Mouse (Mus musculus): Measurements from ENCODE around the gene AC131692.1. TPM values are rescaled to one million over a fixed set of nuclear protein-coding genes. Genes with fewer than 3 reads are reported as not detected.
"Not testable (repeated sequence)": the region's sequence is repeated elsewhere in the genome, so short reads cannot be mapped to it uniquely, and the experiment has no call there.

The AC131692.1 gene
- polyA plus RNA-seq, 1 experiment from 2014 or later: 0.56 TPM

- peaks cover 20% of the 10 kb centered on the region for H3K36me3 ChIP-seq
- H3K27me3 ChIP-seq (ENCODE audit: low read depth, poor library complexity, severe bottlenecking); H3K4me3 ChIP-seq; H3K9me3 ChIP-seq (replicated peaks); DNase-seq (ENCODE audit: low spot score); H3K27ac ChIP-seq; H3K4me1 ChIP-seq: not testable (repeated sequence)
- WGBS: 80% methylated on average over 7 of the region's 7 CpGs
Measured at GRCm38 (mm10) chr19:6130414-6131128, 36.4 kb downstream of the AC131692.1 start.

- WGBS: 89% methylated on average over 7 of the region's 7 CpGs
- no peak overlapping the region for H3K4me3 ChIP-seq
- no peaks in the 10 kb centered on the region for H3K9me3 ChIP-seq (replicated peaks)
- DNase-seq (ENCODE audit: low spot score): no peak
- H3K27ac ChIP-seq: no peak overlapping the region
- H3K36me3 ChIP-seq: peaks cover 37% of the 10 kb centered on the region
- H3K27me3 ChIP-seq (ENCODE audit: low read depth, poor library complexity, severe bottlenecking): no peaks in the 10 kb centered on the region
- peaks cover 8% of the 10 kb centered on the region for H3K4me1 ChIP-seq
Measured at GRCm38 (mm10) chr19:6132171-6132827, 38.1 kb downstream of the AC131692.1 start.

DNA sequence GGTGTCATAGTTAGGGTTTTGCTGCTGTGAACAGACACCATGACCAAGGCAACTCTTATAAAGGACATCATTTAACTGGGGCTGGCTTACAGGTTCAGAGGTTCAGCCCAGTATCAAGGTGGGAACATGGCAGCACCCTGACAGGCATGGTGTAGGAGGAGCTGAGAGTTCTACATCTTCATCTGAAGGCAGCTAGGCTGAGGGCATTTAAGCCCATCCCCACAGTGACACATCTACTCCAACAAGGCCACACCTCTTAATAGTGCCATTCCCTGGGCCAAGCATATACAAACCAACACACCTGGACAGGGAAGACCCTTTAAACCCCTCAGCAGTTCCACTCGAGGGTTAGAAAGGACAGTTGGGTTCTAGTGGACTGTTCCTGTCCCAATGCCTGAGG is 39.0 kb downstream of the AC131692.1 start:
- peaks cover 45% of the 10 kb centered on the region for H3K36me3 ChIP-seq
- not testable (repeated sequence) for H3K4me3 ChIP-seq; H3K4me1 ChIP-seq; H3K9me3 ChIP-seq (replicated peaks); DNase-seq (ENCODE audit: low spot score); H3K27me3 ChIP-seq (ENCODE audit: low read depth, poor library complexity, severe bottlenecking); H3K27ac ChIP-seq
- 67% methylated on average over 1 of the region's 1 CpGs for WGBS

GRCm38 (mm10) chr19:6136397-6136796 is 42.2 kb downstream of the AC131692.1 start:
- no peak overlapping the region for H3K4me3 ChIP-seq
- no peak overlapping the region for H3K27ac ChIP-seq
- H3K36me3 ChIP-seq: peaks cover 45% of the 10 kb centered on the region
- H3K4me1 ChIP-seq: peaks cover 13% of the 10 kb centered on the region
- H3K27me3 ChIP-seq (ENCODE audit: low read depth, poor library complexity, severe bottlenecking): no peaks in the 10 kb centered on the region
- H3K9me3 ChIP-seq (replicated peaks): no peaks in the 10 kb centered on the region
- WGBS: 92% methylated on average over 3 of the region's 3 CpGs
- no peak for DNase-seq (ENCODE audit: low spot score)

- Histone ChIP-seq H3K36me3 (peaks cover 34% of the 10 kb centered on the region), H3K4me1 (peaks cover 19% of the 10 kb centered on the region), H3K27ac (peak overlapping the region; percentile 98; the same call in 1 of the 2 replicates), H3K4me3 (peak overlapping the region; percentile 71), H3K9me3 (replicated peaks) (no peaks in the 10 kb centered on the region), H3K27me3 (ENCODE audit: low read depth, poor library complexity, severe bottlenecking) (no peaks in the 10 kb centered on the region)
- DNase-seq (ENCODE audit: low spot score): no peak
- WGBS: 95% methylated on average over 6 of the region's 6 CpGs
Measured at GRCm38 (mm10) chr19:6139701-6140100, 45.5 kb downstream of the AC131692.1 start.

DNA sequence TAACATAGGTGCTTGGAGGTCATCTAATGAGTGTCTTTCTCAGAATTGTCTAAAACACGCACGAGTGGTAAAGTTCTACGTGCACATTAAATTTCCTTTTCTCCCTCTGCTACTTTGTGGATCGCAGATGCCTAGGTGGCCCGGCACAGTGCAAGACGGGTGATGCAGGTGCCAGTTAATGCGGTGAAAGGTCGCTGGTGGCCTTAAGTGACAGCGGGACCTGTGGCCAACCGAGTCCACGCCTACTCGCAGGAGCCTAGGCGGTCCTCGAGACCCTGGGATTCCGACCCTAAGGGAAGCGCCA is 46.1 kb downstream of the AC131692.1 start:
- peaks cover 28% of the 10 kb centered on the region for H3K36me3 ChIP-seq
- H3K9me3 ChIP-seq (replicated peaks): no peaks in the 10 kb centered on the region
- no peak for DNase-seq (ENCODE audit: low spot score)
- 9% methylated on average over 16 of the region's 16 CpGs for WGBS
- peak overlapping the region; percentile 71 for H3K4me3 ChIP-seq
- H3K27me3 ChIP-seq (ENCODE audit: low read depth, poor library complexity, severe bottlenecking): no peaks in the 10 kb centered on the region
- H3K4me1 ChIP-seq: peaks cover 19% of the 10 kb centered on the region
- peak overlapping the region; percentile 98 for H3K27ac ChIP-seq

DNA sequence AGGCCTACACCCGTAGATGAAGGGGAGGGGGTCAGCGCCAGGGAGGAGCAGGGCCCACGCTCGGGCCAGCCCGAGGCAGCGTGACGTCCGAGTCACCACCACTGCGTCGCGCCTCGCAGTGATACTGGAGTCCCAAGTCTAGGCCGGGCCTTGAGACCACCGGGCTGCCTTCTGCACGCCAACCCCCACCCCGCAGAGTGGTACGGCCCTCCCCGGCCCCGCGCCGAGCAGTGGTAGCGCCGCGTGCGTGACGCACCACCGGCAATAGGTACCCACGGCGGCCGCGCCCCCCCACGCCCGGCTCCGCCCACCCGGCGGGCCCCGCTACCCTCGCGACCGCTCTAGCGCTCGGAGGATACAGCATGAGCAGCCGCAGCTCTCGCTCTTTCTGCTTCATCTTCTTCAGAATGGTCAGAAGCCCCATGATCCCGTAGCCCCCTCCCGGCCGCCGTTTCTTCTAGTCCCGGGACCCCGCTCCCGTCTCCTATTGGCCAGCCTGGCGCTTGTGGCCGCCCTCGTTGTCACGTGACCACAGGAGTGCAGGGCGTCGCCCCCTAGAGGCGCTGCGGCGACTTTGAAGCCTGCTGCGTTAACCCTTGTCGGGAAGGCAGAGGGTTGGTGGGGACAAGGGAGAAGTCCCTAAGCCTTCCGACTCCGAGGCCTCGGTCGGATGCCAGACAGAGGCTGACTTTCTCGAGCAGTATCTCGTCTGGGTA is 46.6 kb downstream of the AC131692.1 start, which contains the start of gene Batf2:
Batf2 (plus strand) TSS at position 306 of the 716 bp plus-strand sequence.
- Histone ChIP-seq H3K4me3 (peak within 1 kb of the TSS; percentile 71), H3K27me3 (ENCODE audit: low read depth, poor library complexity, severe bottlenecking) (no peaks in the 10 kb centered on the region), H3K9me3 (replicated peaks) (no peaks in the 10 kb centered on the region), H3K4me1 (peaks cover 19% of the 10 kb centered on the region), H3K27ac (peak within 1 kb of the TSS; percentile 98), H3K36me3 (peaks cover 22% of the 10 kb centered on the region)
- under 1% methylated on average over 68 of the region's 68 CpGs for WGBS
- peak; percentile 98 for DNase-seq (ENCODE audit: low spot score)

GRCm38 (mm10) chr19:6141394-6141749 is 47.2 kb downstream of the AC131692.1 start, which contains the start of gene Arl2:
TSS of gene Arl2 (minus strand) at chr19:6141548.
- no peaks in the 10 kb centered on the region for H3K9me3 ChIP-seq (replicated peaks)
- H3K27me3 ChIP-seq (ENCODE audit: low read depth, poor library complexity, severe bottlenecking): no peaks in the 10 kb centered on the region
- WGBS: under 1% methylated on average over 15 of the region's 15 CpGs
- peak within 1 kb of the TSS; percentile 98 for H3K27ac ChIP-seq
- H3K4me1 ChIP-seq: peaks cover 19% of the 10 kb centered on the region
- peak within 1 kb of the TSS; percentile 71 for H3K4me3 ChIP-seq
- no peak for DNase-seq (ENCODE audit: low spot score)
- H3K36me3 ChIP-seq: peaks cover 17% of the 10 kb centered on the region

GRCm38 (mm10) chr19:6144842-6145241 is 50.6 kb downstream of the AC131692.1 start:
- H3K4me3 ChIP-seq: no peak overlapping the region
- H3K27ac ChIP-seq: no peak overlapping the region
- H3K27me3 ChIP-seq (ENCODE audit: low read depth, poor library complexity, severe bottlenecking): no peaks in the 10 kb centered on the region
- DNase-seq (ENCODE audit: low spot score): no peak
- H3K4me1 ChIP-seq: peaks cover 14% of the 10 kb centered on the region
- H3K9me3 ChIP-seq (replicated peaks): no peaks in the 10 kb centered on the region
- WGBS: 79% methylated on average over 5 of the region's 5 CpGs
- no peaks in the 10 kb centered on the region for H3K36me3 ChIP-seq

Small RNA genes within 50 kb of the gene (microRNA-seq; reads per million reads assigned to microRNA genes)
- gene Mir6988: not detected

Other genes with a start within 250 kb of the AC131692.1 start
- 43.5 and 48.7 TPM in 2 replicates for gene Frmd8, start 219.1 kb upstream of the AC131692.1 start, polyA plus RNA-seq (2016; fragmentation: Nextera tagmentation; extraction: Ambion mirVana)
- gene Slc25a45, start 216.6 kb upstream of the AC131692.1 start, polyA plus RNA-seq (2016; fragmentation: Nextera tagmentation; extraction: Ambion mirVana): 1.8 TPM in 2 replicates
- 5.2 and 5.9 TPM in 2 replicates for gene Tigd3, start 200.3 kb upstream of the AC131692.1 start, polyA plus RNA-seq (2016; fragmentation: Nextera tagmentation; extraction: Ambion mirVana)
- gene Dpf2, start 181.4 kb upstream of the AC131692.1 start, polyA plus RNA-seq (2016; fragmentation: Nextera tagmentation; extraction: Ambion mirVana): 223 and 240 TPM in 2 replicates
- gene Cdc42ep2, start 169.6 kb upstream of the AC131692.1 start, polyA plus RNA-seq (2016; fragmentation: Nextera tagmentation; extraction: Ambion mirVana): 1.3 and 1.7 TPM in 2 replicates
- gene Pola2, start 130.2 kb upstream of the AC131692.1 start, polyA plus RNA-seq (2016; fragmentation: Nextera tagmentation; extraction: Ambion mirVana): 125 and 130 TPM in 2 replicates
- gene Slc22a20, start 108.3 kb upstream of the AC131692.1 start, polyA plus RNA-seq (2016; fragmentation: Nextera tagmentation; extraction: Ambion mirVana): not detected in 2 replicates
- gene Capn1, start 78.5 kb upstream of the AC131692.1 start, polyA plus RNA-seq (2016; fragmentation: Nextera tagmentation; extraction: Ambion mirVana): 2.0 and 2.4 TPM in 2 replicates
- 36.9 and 38.6 TPM in 2 replicates for gene Syvn1, start 47.8 kb upstream of the AC131692.1 start, polyA plus RNA-seq (2016; fragmentation: Nextera tagmentation; extraction: Ambion mirVana)
- gene Mrpl49, start 36.6 kb upstream of the AC131692.1 start, polyA plus RNA-seq (2016; fragmentation: Nextera tagmentation; extraction: Ambion mirVana): 90.3 and 91.4 TPM in 2 replicates
- gene Fau, start 36.6 kb upstream of the AC131692.1 start, polyA plus RNA-seq (2016; fragmentation: Nextera tagmentation; extraction: Ambion mirVana): 820 and 955 TPM in 2 replicates
- gene Znhit2, start 33.2 kb upstream of the AC131692.1 start, polyA plus RNA-seq (2016; fragmentation: Nextera tagmentation; extraction: Ambion mirVana): 35.2 and 36.1 TPM in 2 replicates
- gene Tm7sf2, start 26.0 kb upstream of the AC131692.1 start, polyA plus RNA-seq (2016; fragmentation: Nextera tagmentation; extraction: Ambion mirVana): 24.4 and 28.8 TPM in 2 replicates
- 62.1 and 75.7 TPM in 2 replicates for gene Vps51, start 17.2 kb upstream of the AC131692.1 start, polyA plus RNA-seq (2016; fragmentation: Nextera tagmentation; extraction: Ambion mirVana)
- not detected in 2 replicates for gene Tmem262, start 14.4 kb upstream of the AC131692.1 start, polyA plus RNA-seq (2016; fragmentation: Nextera tagmentation; extraction: Ambion mirVana)
- gene Gm28374, start 12.2 kb upstream of the AC131692.1 start, polyA plus RNA-seq (2016; fragmentation: Nextera tagmentation; extraction: Ambion mirVana): 1.3 and 1.6 TPM in 2 replicates
- gene Zfpl1, start 9.5 kb upstream of the AC131692.1 start, polyA plus RNA-seq (2016; fragmentation: Nextera tagmentation; extraction: Ambion mirVana): 74.3 and 85.4 TPM in 2 replicates
- gene Cdca5, start 9.4 kb upstream of the AC131692.1 start, polyA plus RNA-seq (2016; fragmentation: Nextera tagmentation; extraction: Ambion mirVana): 70.6 and 76.4 TPM in 2 replicates
- 0.54 and 0.75 TPM in 2 replicates for gene Naaladl1, start 11.4 kb downstream of the AC131692.1 start, polyA plus RNA-seq (2016; fragmentation: Nextera tagmentation; extraction: Ambion mirVana)
- 65.4 and 73.3 TPM in 2 replicates for gene Sac3d1, start 24.2 kb downstream of the AC131692.1 start, polyA plus RNA-seq (2016; fragmentation: Nextera tagmentation; extraction: Ambion mirVana)
- 25.7 and 28.7 TPM in 2 replicates for gene Snx15, start 33.9 kb downstream of the AC131692.1 start, polyA plus RNA-seq (2016; fragmentation: Nextera tagmentation; extraction: Ambion mirVana)
- gene Batf2, start 46.6 kb downstream of the AC131692.1 start, polyA plus RNA-seq (2016; fragmentation: Nextera tagmentation; extraction: Ambion mirVana): not detected in 2 replicates
- gene Arl2, start 47.1 kb downstream of the AC131692.1 start, polyA plus RNA-seq (2016; fragmentation: Nextera tagmentation; extraction: Ambion mirVana): 97.0 and 112 TPM in 2 replicates
- not detected in 2 replicates for gene Majin, start 90.0 kb downstream of the AC131692.1 start, polyA plus RNA-seq (2016; fragmentation: Nextera tagmentation; extraction: Ambion mirVana)
- gene Gpha2, start 132.0 kb downstream of the AC131692.1 start, polyA plus RNA-seq (2016; fragmentation: Nextera tagmentation; extraction: Ambion mirVana): 0.97 and 2.1 TPM in 2 replicates
- gene Ppp2r5b, start 141.5 kb downstream of the AC131692.1 start, polyA plus RNA-seq (2016; fragmentation: Nextera tagmentation; extraction: Ambion mirVana): 16.6 and 17.2 TPM in 2 replicates
- 11.4 and 13.0 TPM in 2 replicates for gene Atg2a, start 147.2 kb downstream of the AC131692.1 start, polyA plus RNA-seq (2016; fragmentation: Nextera tagmentation; extraction: Ambion mirVana)
- 72.5 and 74.9 TPM in 2 replicates for gene Ehd1, start 182.3 kb downstream of the AC131692.1 start, polyA plus RNA-seq (2016; fragmentation: Nextera tagmentation; extraction: Ambion mirVana)
- 0.15 and 0.38 TPM in 2 replicates for gene Cdc42bpg, start 212.0 kb downstream of the AC131692.1 start, polyA plus RNA-seq (2016; fragmentation: Nextera tagmentation; extraction: Ambion mirVana)
- 118 and 120 TPM in 2 replicates for gene Men1, start 240.6 kb downstream of the AC131692.1 start, polyA plus RNA-seq (2016; fragmentation: Nextera tagmentation; extraction: Ambion mirVana)
- 10.4 and 15.2 TPM in 2 replicates for gene Map4k2, start 246.7 kb downstream of the AC131692.1 start, polyA plus RNA-seq (2016; fragmentation: Nextera tagmentation; extraction: Ambion mirVana)

Data from limb, embryonic 10.5 days (tissue).